Mouse (Mus musculus) heart, postnatal 10 days (tissue): ENCODE measurements around the gene Cyp2d40. TPM values are rescaled to one million over a fixed set of nuclear protein-coding genes. Genes with fewer than 3 reads are reported as not detected.
"Not testable (repeated sequence)": the region's sequence is repeated elsewhere in the genome, so short reads cannot be mapped to it uniquely, and the experiment has no call there.

Source experiments
- DNase-seq, 2 experiments: peaks; one replicate each; pipeline ENCODE4 v3.0.0; 2021
- intact Hi-C: fragments of 180-260 bp; cut with DNase I; formaldehyde crosslinking; loops from one replicate; pipeline ENCODE4 v1.15.1; 2025
- total RNA-seq, 2 experiments: library from RNA; stranded (reverse); gene quantifications; 2 replicates each; pipeline ENCODE4 v1.2.3; 2021

Gene Cyp2d40
- total RNA-seq: not detected

- no peak for DNase-seq
- intact Hi-C loops: no loop called here
Measured at GRCm38 (mm10) chr15:82763631-82764420, at the start of gene Cyp2d40. TSS of gene Cyp2d40 (minus strand) at chr15:82764183.

- intact Hi-C loops: loop anchor here (5.0 kb wide), 1 partner anchor 397 kb away; no protein-coding TSS in a partner anchor
- no peak for DNase-seq
Measured at GRCm38 (mm10) chr15:82810556-82810955, 46.6 kb upstream of the Cyp2d40 start.

- intact Hi-C loops: no loop called here
- no peak for DNase-seq
Measured at GRCm38 (mm10) chr15:82809511-82809910, 45.5 kb upstream of the Cyp2d40 start.

- DNase-seq: no peak
- intact Hi-C loops: no loop called here
Measured at GRCm38 (mm10) chr15:82806969-82807763, 43.2 kb upstream of the Cyp2d40 start.

- peak; percentile 80 to 92 for DNase-seq
- intact Hi-C loops: loop anchor here (2.0 kb wide), 1 partner anchor 308 kb away; no protein-coding TSS in a partner anchor
Measured at GRCm38 (mm10) chr15:82804708-82805639, 41.0 kb upstream of the Cyp2d40 start.

- intact Hi-C loops: no loop called here
- DNase-seq: no peak
Measured at GRCm38 (mm10) chr15:82795936-82796440, 32.0 kb upstream of the Cyp2d40 start.

GRCm38 (mm10) chr15:82794277-82794676 is 30.3 kb upstream of the Cyp2d40 start, which contains the start of gene Cyp2d26:
TSS of gene Cyp2d26 (minus strand) at chr15:82794294.
- no peak for DNase-seq
- intact Hi-C loops: no loop called here

GRCm38 (mm10) chr15:82793868-82794267 is 29.9 kb upstream of the Cyp2d40 start:
- DNase-seq: no peak
- intact Hi-C loops: no loop called here

GRCm38 (mm10) chr15:82793454-82793853 is 29.5 kb upstream of the Cyp2d40 start:
- DNase-seq: no peak
- intact Hi-C loops: no loop called here

- intact Hi-C loops: no loop called here
- no peak for DNase-seq
Measured at GRCm38 (mm10) chr15:82792566-82792965, 28.6 kb upstream of the Cyp2d40 start.

- no peak for DNase-seq
- intact Hi-C loops: no loop called here
Measured at GRCm38 (mm10) chr15:82784581-82784980, 20.6 kb upstream of the Cyp2d40 start.

- intact Hi-C loops: loop anchor here (2.0 kb wide), 1 partner anchor 101 kb away; no protein-coding TSS in a partner anchor
Measured at GRCm38 (mm10) chr15:82783800-82784199, 19.8 kb upstream of the Cyp2d40 start.

GRCm38 (mm10) chr15:82777856-82778255 is 13.9 kb upstream of the Cyp2d40 start:
- intact Hi-C loops, DNase-seq: not testable (repeated sequence)

More at GRCm38 (mm10) chr15:82783800-82784199, 19.8 kb upstream of the Cyp2d40 start:
- no peak for DNase-seq

GRCm38 (mm10) chr15:82765943-82766342 is 2.0 kb upstream of the Cyp2d40 start:
- no peak for DNase-seq
- intact Hi-C loops: no loop called here

GRCm38 (mm10) chr15:82764881-82765280 is 898 bp upstream of the Cyp2d40 start:
- DNase-seq: no peak
- intact Hi-C loops: no loop called here

GRCm38 (mm10) chr15:82748141-82748540 is 15.8 kb downstream of the Cyp2d40 start:
- no peak for DNase-seq
- intact Hi-C loops: no loop called here

- no peak for DNase-seq
- intact Hi-C loops: no loop called here
Measured at GRCm38 (mm10) chr15:82747516-82747915, 16.5 kb downstream of the Cyp2d40 start.

- intact Hi-C loops, DNase-seq: not testable (repeated sequence)
Measured at GRCm38 (mm10) chr15:82733331-82733925, 30.6 kb downstream of the Cyp2d40 start.
